Mouse (Mus musculus) intestine, embryonic 16.5 days (tissue): ENCODE results near the gene Gm15517. TPM values are rescaled to one million over a fixed set of nuclear protein-coding genes. Genes with fewer than 3 reads are reported as not detected.
A peak's percentile ranks its signal among the peaks of the same experiment; 100 is the strongest.
"Not testable (repeated sequence)": the region's sequence is repeated elsewhere in the genome, so short reads cannot be mapped to it uniquely, and the experiment has no call there.

Experiments used
- ATAC-seq: fragments of 200-750 bp; cut with Nextera tagmentation; 2 replicates; pipeline ENCODE4 v1.8.0; 2017; ENCODE audit warnings: moderate TSS enrichment, moderate library complexity
- H3K27ac ChIP-seq: fragments of 300-500 bp; sonication (generic); 2 replicates; pipeline ENCODE4 v1.5.1; 2014; ENCODE audit warnings: mild to moderate bottlenecking, low read length
- H3K27me3 ChIP-seq: fragments of 300-500 bp; sonication (generic); replicated peaks from 2 replicates; pipeline ENCODE4 v1.6.1; 2014; ENCODE audit warnings: low read length, control low read depth, mixed read lengths; ENCODE audit not compliant: control insufficient read depth, insufficient read depth
- H3K36me3 ChIP-seq: fragments of 300-500 bp; sonication (generic); 2 replicates; pipeline ENCODE4 v1.6.1; 2014; ENCODE audit warnings: low read length, control low read depth; ENCODE audit not compliant: control insufficient read depth, insufficient read depth
- H3K4me1 ChIP-seq: fragments of 300-500 bp; sonication (generic); 2 replicates; pipeline ENCODE4 v1.6.1; 2014; ENCODE audit warnings: low read length, control low read depth, mixed read lengths; ENCODE audit not compliant: control insufficient read depth, insufficient read depth
- H3K4me2 ChIP-seq: fragments of 300-500 bp; sonication (generic); 2 replicates; pipeline ENCODE4 v1.6.1; 2014; ENCODE audit warnings: low read depth, low read length, control low read depth
- H3K4me3 ChIP-seq: fragments of 300-500 bp; sonication (generic); 2 replicates; pipeline ENCODE4 v1.5.1; 2014; ENCODE audit warnings: mild to moderate bottlenecking, low read length
- H3K9ac ChIP-seq: fragments of 300-500 bp; sonication (generic); 2 replicates; pipeline ENCODE4 v1.6.1; 2014; ENCODE audit warnings: low read depth, low read length
- H3K9me3 ChIP-seq: fragments of 300-500 bp; sonication (generic); 2 replicates; pipeline ENCODE4 v1.6.1; 2016; ENCODE audit warnings: low read length, control low read depth; ENCODE audit not compliant: control insufficient read depth
- WGBS: fragments of 180-500 bp; shearing (Covaris S2); extraction: QIAGEN DNeasy Blood & Tissue Kit; methylation state at CpG from one replicate; pipeline ENCODE4 v1.1.7; 2014; 5-methylcytosine and 5-hydroxymethylcytosine counted together
- polyA plus RNA-seq: library from polyadenylated mRNA; unstranded; fragments of >200 nt; fragmentation: Nextera tagmentation; extraction: Ambion mirVana; gene quantifications from 2 replicates; pipeline ENCODE4 v1.2.1, GENCODE M21; 2015

Gm15517 gene
- polyA plus RNA-seq, 1 experiment from 2014 or later, result not detected

- Histone ChIP-seq H3K27me3 (peaks cover 6% of the 10 kb centered on the region; the same call in 1 of the 2 replicates), H3K36me3 (no peaks in the 10 kb centered on the region), H3K27ac (no peak overlapping the region), H3K9ac (no peak overlapping the region), H3K4me2 (no peak overlapping the region), H3K4me1 (no peaks in the 10 kb centered on the region), H3K9me3 (no peaks in the 10 kb centered on the region), H3K4me3 (no peak overlapping the region)
- WGBS, result 36% methylated on average over 2 of the region's 2 CpGs
- no peak for ATAC-seq
Observed at GRCm38 (mm10) chr7:44277250-44277622, 16.0 kb downstream of the Gm15517 start.

- Histone ChIP-seq H3K27me3 (no peaks in the 10 kb centered on the region), H3K4me2 (no peak overlapping the region), H3K27ac (no peak overlapping the region), H3K9me3 (no peaks in the 10 kb centered on the region), H3K36me3 (no peaks in the 10 kb centered on the region), H3K4me1 (no peaks in the 10 kb centered on the region), H3K9ac (no peak overlapping the region), H3K4me3 (no peak overlapping the region)
- WGBS, result 66% methylated on average over 1 of the region's 1 CpGs
- ATAC-seq, result no peak
Observed at GRCm38 (mm10) chr7:44280959-44281358, 19.7 kb downstream of the Gm15517 start.

- Histone ChIP-seq H3K27ac (no peak overlapping the region), H3K4me1 (no peaks in the 10 kb centered on the region), H3K4me2 (no peak overlapping the region), H3K9me3 (no peaks in the 10 kb centered on the region), H3K36me3 (no peaks in the 10 kb centered on the region), H3K27me3 (no peaks in the 10 kb centered on the region), H3K4me3 (no peak overlapping the region), H3K9ac (no peak overlapping the region)
- no peak for ATAC-seq
- WGBS, result 77% methylated on average over 7 of the region's 7 CpGs
Observed at GRCm38 (mm10) chr7:44281586-44281985, 20.3 kb downstream of the Gm15517 start.

- WGBS, result 49% methylated on average over 7 of the region's 7 CpGs
- Histone ChIP-seq H3K9me3 (no peaks in the 10 kb centered on the region), H3K9ac (no peak overlapping the region), H3K4me1 (no peaks in the 10 kb centered on the region), H3K27me3 (no peaks in the 10 kb centered on the region), H3K4me3 (no peak overlapping the region), H3K27ac (no peak overlapping the region), H3K36me3 (no peaks in the 10 kb centered on the region), H3K4me2 (no peak overlapping the region)
- no peak for ATAC-seq
Observed at GRCm38 (mm10) chr7:44287760-44288159, 26.5 kb downstream of the Gm15517 start.

GRCm38 (mm10) chr7:44290986-44291385 is 29.7 kb downstream of the Gm15517 start:
- Histone ChIP-seq H3K27me3 (no peaks in the 10 kb centered on the region), H3K4me3 (no peak overlapping the region), H3K36me3 (no peaks in the 10 kb centered on the region), H3K4me2 (no peak overlapping the region), H3K27ac (no peak overlapping the region), H3K9me3 (no peaks in the 10 kb centered on the region), H3K9ac (no peak overlapping the region), H3K4me1 (no peaks in the 10 kb centered on the region)
- WGBS, result 82% methylated on average over 4 of the region's 4 CpGs
- no peak for ATAC-seq

GRCm38 (mm10) chr7:44291418-44291817 is 30.2 kb downstream of the Gm15517 start:
- Histone ChIP-seq H3K4me3 (no peak overlapping the region), H3K9ac (no peak overlapping the region), H3K4me1 (no peaks in the 10 kb centered on the region), H3K36me3 (no peaks in the 10 kb centered on the region), H3K9me3 (no peaks in the 10 kb centered on the region), H3K4me2 (no peak overlapping the region), H3K27ac (no peak overlapping the region), H3K27me3 (no peaks in the 10 kb centered on the region)
- ATAC-seq, result no peak
- WGBS, result 50% methylated on average over 4 of the region's 4 CpGs

GRCm38 (mm10) chr7:44297501-44297900 is 36.3 kb downstream of the Gm15517 start:
- H3K27ac ChIP-seq, H3K4me3 ChIP-seq, ATAC-seq, H3K4me1 ChIP-seq, H3K9me3 ChIP-seq, H3K9ac ChIP-seq, H3K4me2 ChIP-seq, H3K36me3 ChIP-seq, H3K27me3 ChIP-seq: not testable (repeated sequence)
- WGBS, result 92% methylated on average over 2 of the region's 2 CpGs

- Histone ChIP-seq H3K4me3 (peak overlapping the region; percentile 64), H3K36me3 (no peaks in the 10 kb centered on the region), H3K27me3 (no peaks in the 10 kb centered on the region), H3K9ac (peak overlapping the region; percentile 76), H3K27ac (peak overlapping the region; percentile 82; the same call in 1 of the 2 replicates), H3K9me3 (no peaks in the 10 kb centered on the region), H3K4me1 (peaks cover 8% of the 10 kb centered on the region), H3K4me2 (peak overlapping the region; percentile 52)
- no peak for ATAC-seq
- 83% methylated on average over 14 of the region's 14 CpGs for WGBS
Observed at GRCm38 (mm10) chr7:44303346-44304340, 42.4 kb downstream of the Gm15517 start.

DNA sequence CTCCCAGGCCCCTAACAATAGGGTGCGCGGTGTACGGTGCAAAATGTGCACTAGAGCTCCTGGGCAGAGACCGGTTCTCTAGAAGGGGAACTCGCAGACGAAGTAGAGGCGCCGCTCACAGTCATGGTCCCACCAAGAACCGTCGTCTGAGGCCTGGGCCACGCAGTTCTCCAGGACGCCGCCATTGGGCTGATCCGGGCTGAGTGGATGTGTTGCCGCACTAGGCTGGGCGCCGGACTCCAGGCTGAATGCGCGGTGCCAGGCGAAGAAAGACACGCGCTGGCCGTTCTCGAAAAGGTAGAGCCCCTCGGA is 43.2 kb downstream of the Gm15517 start:
- H3K4me1 ChIP-seq, result peaks cover 8% of the 10 kb centered on the region
- peak overlapping the region; percentile 76 for H3K9ac ChIP-seq
- no peaks in the 10 kb centered on the region for H3K9me3 ChIP-seq
- H3K36me3 ChIP-seq, result no peaks in the 10 kb centered on the region
- H3K4me3 ChIP-seq, result peak overlapping the region; percentile 64
- peak overlapping the region; percentile 52 for H3K4me2 ChIP-seq
- H3K27me3 ChIP-seq, result peaks cover 3% of the 10 kb centered on the region; the same call in 1 of the 2 replicates
- H3K27ac ChIP-seq, result peak overlapping the region; percentile 82
- under 1% methylated on average over 25 of the region's 25 CpGs for WGBS
- peak; percentile 25 for ATAC-seq
